Mouse (Mus musculus): ENCODE results near the gene Dnaaf5. TPM values are rescaled to one million over a fixed set of nuclear protein-coding genes. Genes with fewer than 3 reads are reported as not detected.
A peak's percentile ranks its signal among the peaks of the same experiment; 100 is the strongest.

Gene Dnaaf5
- polyA plus RNA-seq, 1 experiment from 2014 or later = 3.6 TPM

- ATAC-seq (ENCODE audit: low FRiP score) = no peak
Measured at GRCm38 (mm10) chr5:139138261-139138925, 11.6 kb upstream of the Dnaaf5 start.

GRCm38 (mm10) chr5:139138926-139139472, 11.0 kb upstream of the Dnaaf5 start:
- 0 out of 2 replicates have a peak overlapping the region, but pooled peaks have one; percentile 48 for H3K27ac ChIP-seq
- 82% methylated on average over 8 of the region's 8 CpGs for WGBS
- H3K4me3 ChIP-seq (replicated peaks; ENCODE audit: low read length) = no peak overlapping the region
- H3K9me3 ChIP-seq (ENCODE audit: control insufficient read depth, low read length) = no peaks in the 10 kb centered on the region
- ATAC-seq (ENCODE audit: low FRiP score) (no peak), DNase-seq (ENCODE audit: low spot score) (no peak)
- no peaks in the 10 kb centered on the region for H3K36me3 ChIP-seq (replicated peaks; ENCODE audit: control insufficient read depth, insufficient read depth)
- no peak overlapping the region for H3K9ac ChIP-seq
- no peak overlapping the region for H3K4me2 ChIP-seq (replicated peaks)
- no peaks in the 10 kb centered on the region for H3K4me1 ChIP-seq (replicated peaks; ENCODE audit: control insufficient read depth, insufficient read depth, low read length)
- no peaks in the 10 kb centered on the region for H3K27me3 ChIP-seq (ENCODE audit: control insufficient read depth, insufficient read depth, low read length)

More at GRCm38 (mm10) chr5:139138261-139138925, 11.6 kb upstream of the Dnaaf5 start:
- Histone ChIP-seq H3K9me3 (ENCODE audit: control insufficient read depth, low read length) (no peaks in the 10 kb centered on the region), H3K9ac (no peak overlapping the region), H3K4me2 (replicated peaks) (no peak overlapping the region), H3K36me3 (replicated peaks; ENCODE audit: control insufficient read depth, insufficient read depth) (no peaks in the 10 kb centered on the region), H3K4me1 (replicated peaks; ENCODE audit: control insufficient read depth, insufficient read depth, low read length) (no peaks in the 10 kb centered on the region), H3K4me3 (replicated peaks; ENCODE audit: low read length) (no peak overlapping the region), H3K27me3 (ENCODE audit: control insufficient read depth, insufficient read depth, low read length) (no peaks in the 10 kb centered on the region), H3K27ac (0 out of 2 replicates have a peak overlapping the region, but pooled peaks have one; percentile 48)
- 57% methylated on average over 12 of the region's 12 CpGs for whole genome bisulfite sequencing
- DNase-seq (ENCODE audit: low spot score) = peak; percentile 47

GRCm38 (mm10) chr5:139140589-139140988, 9.4 kb upstream of the Dnaaf5 start:
- H3K4me2 ChIP-seq (replicated peaks) = no peak overlapping the region
- H3K4me3 ChIP-seq (replicated peaks; ENCODE audit: low read length) = no peak overlapping the region
- ATAC-seq (ENCODE audit: low FRiP score) (no peak), DNase-seq (ENCODE audit: low spot score) (no peak)
- no peaks in the 10 kb centered on the region for H3K9me3 ChIP-seq (ENCODE audit: control insufficient read depth, low read length)
- H3K4me1 ChIP-seq (replicated peaks; ENCODE audit: control insufficient read depth, insufficient read depth, low read length) = no peaks in the 10 kb centered on the region
- no peak overlapping the region for H3K9ac ChIP-seq
- WGBS = 80% methylated on average over 9 of the region's 9 CpGs
- no peaks in the 10 kb centered on the region for H3K27me3 ChIP-seq (ENCODE audit: control insufficient read depth, insufficient read depth, low read length)
- no peaks in the 10 kb centered on the region for H3K36me3 ChIP-seq (replicated peaks; ENCODE audit: control insufficient read depth, insufficient read depth)
- no peak overlapping the region for H3K27ac ChIP-seq

- Histone ChIP-seq H3K36me3 (replicated peaks; ENCODE audit: control insufficient read depth, insufficient read depth) (no peaks in the 10 kb centered on the region), H3K9ac (no peak overlapping the region), H3K27me3 (ENCODE audit: control insufficient read depth, insufficient read depth, low read length) (no peaks in the 10 kb centered on the region), H3K27ac (no peak overlapping the region), H3K4me3 (replicated peaks; ENCODE audit: low read length) (no peak overlapping the region), H3K9me3 (ENCODE audit: control insufficient read depth, low read length) (no peaks in the 10 kb centered on the region), H3K4me1 (replicated peaks; ENCODE audit: control insufficient read depth, insufficient read depth, low read length) (no peaks in the 10 kb centered on the region), H3K4me2 (replicated peaks) (no peak overlapping the region)
- WGBS = 75% methylated on average over 5 of the region's 5 CpGs
- DNase-seq (ENCODE audit: low spot score) (no peak), ATAC-seq (ENCODE audit: low FRiP score) (no peak)
Measured at GRCm38 (mm10) chr5:139141326-139141725, 8.7 kb upstream of the Dnaaf5 start.

GRCm38 (mm10) chr5:139143890-139144289, 6.1 kb upstream of the Dnaaf5 start:
- Histone ChIP-seq H3K4me3 (replicated peaks; ENCODE audit: low read length) (no peak overlapping the region), H3K9me3 (ENCODE audit: control insufficient read depth, low read length) (no peaks in the 10 kb centered on the region), H3K36me3 (replicated peaks; ENCODE audit: control insufficient read depth, insufficient read depth) (no peaks in the 10 kb centered on the region), H3K9ac (no peak overlapping the region), H3K4me2 (replicated peaks) (no peak overlapping the region), H3K27me3 (ENCODE audit: control insufficient read depth, insufficient read depth, low read length) (no peaks in the 10 kb centered on the region), H3K4me1 (replicated peaks; ENCODE audit: control insufficient read depth, insufficient read depth, low read length) (0 out of 2 replicates have a peak, but pooled peaks cover 2% of the 10 kb centered on the region), H3K27ac (no peak overlapping the region)
- 71% methylated on average over 3 of the region's 3 CpGs for WGBS
- ATAC-seq (ENCODE audit: low FRiP score) = no peak
- no peak for DNase-seq (ENCODE audit: low spot score)

GRCm38 (mm10) chr5:139145726-139146125, 4.3 kb upstream of the Dnaaf5 start:
- Histone ChIP-seq H3K4me2 (replicated peaks) (no peak overlapping the region), H3K9ac (no peak overlapping the region), H3K36me3 (replicated peaks; ENCODE audit: control insufficient read depth, insufficient read depth) (no peaks in the 10 kb centered on the region), H3K4me3 (replicated peaks; ENCODE audit: low read length) (no peak overlapping the region), H3K4me1 (replicated peaks; ENCODE audit: control insufficient read depth, insufficient read depth, low read length) (peaks cover 7% of the 10 kb centered on the region), H3K27ac (no peak overlapping the region), H3K9me3 (ENCODE audit: control insufficient read depth, low read length) (no peaks in the 10 kb centered on the region), H3K27me3 (ENCODE audit: control insufficient read depth, insufficient read depth, low read length) (no peaks in the 10 kb centered on the region)
- WGBS = 89% methylated on average over 4 of the region's 4 CpGs
- ATAC-seq (ENCODE audit: low FRiP score) (no peak), DNase-seq (ENCODE audit: low spot score) (no peak)

GRCm38 (mm10) chr5:139146476-139147075, 3.4 kb upstream of the Dnaaf5 start:
- DNase-seq (ENCODE audit: low spot score) (no peak), ATAC-seq (ENCODE audit: low FRiP score) (no peak)
- H3K4me3 ChIP-seq (replicated peaks; ENCODE audit: low read length) = no peak overlapping the region
- no peaks in the 10 kb centered on the region for H3K36me3 ChIP-seq (replicated peaks; ENCODE audit: control insufficient read depth, insufficient read depth)
- H3K4me2 ChIP-seq (replicated peaks) = no peak overlapping the region
- no peak overlapping the region for H3K27ac ChIP-seq
- no peaks in the 10 kb centered on the region for H3K27me3 ChIP-seq (ENCODE audit: control insufficient read depth, insufficient read depth, low read length)
- no peak overlapping the region for H3K9ac ChIP-seq
- WGBS = 88% methylated on average over 11 of the region's 11 CpGs
- no peaks in the 10 kb centered on the region for H3K9me3 ChIP-seq (ENCODE audit: control insufficient read depth, low read length)
- H3K4me1 ChIP-seq (replicated peaks; ENCODE audit: control insufficient read depth, insufficient read depth, low read length) = peaks cover 15% of the 10 kb centered on the region

- WGBS = 81% methylated on average over 14 of the region's 14 CpGs
- ATAC-seq (ENCODE audit: low FRiP score) (no peak), DNase-seq (ENCODE audit: low spot score) (no peak)
- Histone ChIP-seq H3K9ac (no peak overlapping the region), H3K4me3 (replicated peaks; ENCODE audit: low read length) (no peak overlapping the region), H3K4me1 (replicated peaks; ENCODE audit: control insufficient read depth, insufficient read depth, low read length) (peaks cover 17% of the 10 kb centered on the region), H3K4me2 (replicated peaks) (no peak overlapping the region), H3K36me3 (replicated peaks; ENCODE audit: control insufficient read depth, insufficient read depth) (no peaks in the 10 kb centered on the region), H3K27ac (no peak overlapping the region), H3K27me3 (ENCODE audit: control insufficient read depth, insufficient read depth, low read length) (no peaks in the 10 kb centered on the region), H3K9me3 (ENCODE audit: control insufficient read depth, low read length) (no peaks in the 10 kb centered on the region)
Measured at GRCm38 (mm10) chr5:139147178-139148078, 2.6 kb upstream of the Dnaaf5 start.

All from hindbrain, embryonic 14.5 days (tissue).